Mouse (Mus musculus): ENCODE results near the gene Wnt5b. TPM values are rescaled to one million over a fixed set of nuclear protein-coding genes. Genes with fewer than 3 reads are reported as not detected.

The Wnt5b gene
- polyA plus RNA-seq, 1 experiment from 2014 or later: 7.4 TPM

GRCm38 (mm10) chr6:119466921-119467784 is 77.0 kb downstream of the Wnt5b start:
- no peak overlapping the region for H3K27ac ChIP-seq (ENCODE audit: low read depth)
- H3K9me3 ChIP-seq (ENCODE audit: control insufficient read depth, low read length): no peaks in the 10 kb centered on the region
- no peak overlapping the region for H3K9ac ChIP-seq (ENCODE audit: low read length)
- ATAC-seq (replicated peaks; ENCODE audit: low FRiP score, low TSS enrichment, low read depth) (no peak), DNase-seq (ENCODE audit: low spot score) (no peak)
- no peaks in the 10 kb centered on the region for H3K27me3 ChIP-seq (replicated peaks; ENCODE audit: control insufficient read depth, insufficient read depth, low read length)
- H3K36me3 ChIP-seq (ENCODE audit: control insufficient read depth, insufficient read depth, low read length): no peaks in the 10 kb centered on the region
- peaks cover 3% of the 10 kb centered on the region; the same call in 1 of the 2 replicates for H3K4me1 ChIP-seq (replicated peaks; ENCODE audit: control insufficient read depth, insufficient read depth, low read length)
- WGBS: 54% methylated on average over 10 of the region's 10 CpGs
- no peak overlapping the region for H3K4me3 ChIP-seq (ENCODE audit: low read depth, low read length)
- no peak overlapping the region for H3K4me2 ChIP-seq (ENCODE audit: low read length)

GRCm38 (mm10) chr6:119466161-119466560 is 78.0 kb downstream of the Wnt5b start:
- Histone ChIP-seq H3K27me3 (replicated peaks; ENCODE audit: control insufficient read depth, insufficient read depth, low read length) (no peaks in the 10 kb centered on the region), H3K4me2 (ENCODE audit: low read length) (no peak overlapping the region), H3K27ac (ENCODE audit: low read depth) (no peak overlapping the region), H3K9ac (ENCODE audit: low read length) (no peak overlapping the region), H3K4me1 (replicated peaks; ENCODE audit: control insufficient read depth, insufficient read depth, low read length) (peaks cover 3% of the 10 kb centered on the region; the same call in 1 of the 2 replicates), H3K9me3 (ENCODE audit: control insufficient read depth, low read length) (no peaks in the 10 kb centered on the region), H3K36me3 (ENCODE audit: control insufficient read depth, insufficient read depth, low read length) (no peaks in the 10 kb centered on the region), H3K4me3 (ENCODE audit: low read depth, low read length) (no peak overlapping the region)
- ATAC-seq (replicated peaks; ENCODE audit: low FRiP score, low TSS enrichment, low read depth) (no peak), DNase-seq (ENCODE audit: low spot score) (no peak)
- 89% methylated on average over 1 of the region's 1 CpGs for WGBS

- H3K4me3 ChIP-seq (ENCODE audit: low read depth, low read length): no peak overlapping the region
- DNase-seq (ENCODE audit: low spot score): no peak
- no peak overlapping the region for H3K9ac ChIP-seq (ENCODE audit: low read length)
- H3K9me3 ChIP-seq (ENCODE audit: control insufficient read depth, low read length): no peaks in the 10 kb centered on the region
- no peak for ATAC-seq (replicated peaks; ENCODE audit: low FRiP score, low TSS enrichment, low read depth)
- WGBS: 52% methylated on average over 5 of the region's 5 CpGs
- H3K4me2 ChIP-seq (ENCODE audit: low read length): no peak overlapping the region
- no peak overlapping the region; the same call in 1 of the 2 replicates for H3K27ac ChIP-seq (ENCODE audit: low read depth)
- H3K27me3 ChIP-seq (replicated peaks; ENCODE audit: control insufficient read depth, insufficient read depth, low read length): no peaks in the 10 kb centered on the region
- H3K36me3 ChIP-seq (ENCODE audit: control insufficient read depth, insufficient read depth, low read length): no peaks in the 10 kb centered on the region
- no peaks in the 10 kb centered on the region; the same call in 1 of the 2 replicates for H3K4me1 ChIP-seq (replicated peaks; ENCODE audit: control insufficient read depth, insufficient read depth, low read length)
Measured at GRCm38 (mm10) chr6:119460391-119460790, 83.8 kb downstream of the Wnt5b start.

- no peak overlapping the region for H3K4me2 ChIP-seq (ENCODE audit: low read length)
- ATAC-seq (replicated peaks; ENCODE audit: low FRiP score, low TSS enrichment, low read depth): no peak
Measured at GRCm38 (mm10) chr6:119459041-119459440, 85.1 kb downstream of the Wnt5b start.

GRCm38 (mm10) chr6:119458166-119458565 is 86.0 kb downstream of the Wnt5b start:
- Histone ChIP-seq H3K9ac (ENCODE audit: low read length) (no peak overlapping the region), H3K4me3 (ENCODE audit: low read depth, low read length) (no peak overlapping the region), H3K4me1 (replicated peaks; ENCODE audit: control insufficient read depth, insufficient read depth, low read length) (no peaks in the 10 kb centered on the region; the same call in 1 of the 2 replicates), H3K27me3 (replicated peaks; ENCODE audit: control insufficient read depth, insufficient read depth, low read length) (no peaks in the 10 kb centered on the region), H3K9me3 (ENCODE audit: control insufficient read depth, low read length) (no peaks in the 10 kb centered on the region), H3K4me2 (ENCODE audit: low read length) (no peak overlapping the region), H3K36me3 (ENCODE audit: control insufficient read depth, insufficient read depth, low read length) (no peaks in the 10 kb centered on the region), H3K27ac (ENCODE audit: low read depth) (no peak overlapping the region)
- WGBS: 67% methylated on average over 8 of the region's 8 CpGs
- no peak for DNase-seq (ENCODE audit: low spot score)
- ATAC-seq (replicated peaks; ENCODE audit: low FRiP score, low TSS enrichment, low read depth): no peak

More at GRCm38 (mm10) chr6:119459041-119459440, 85.1 kb downstream of the Wnt5b start:
- H3K9me3 ChIP-seq (ENCODE audit: control insufficient read depth, low read length): no peaks in the 10 kb centered on the region
- no peak overlapping the region for H3K9ac ChIP-seq (ENCODE audit: low read length)
- DNase-seq (ENCODE audit: low spot score): no peak
- no peaks in the 10 kb centered on the region; the same call in 1 of the 2 replicates for H3K4me1 ChIP-seq (replicated peaks; ENCODE audit: control insufficient read depth, insufficient read depth, low read length)
- WGBS: 60% methylated on average over 4 of the region's 4 CpGs
- H3K4me3 ChIP-seq (ENCODE audit: low read depth, low read length): no peak overlapping the region
- no peaks in the 10 kb centered on the region for H3K27me3 ChIP-seq (replicated peaks; ENCODE audit: control insufficient read depth, insufficient read depth, low read length)
- H3K36me3 ChIP-seq (ENCODE audit: control insufficient read depth, insufficient read depth, low read length): no peaks in the 10 kb centered on the region
- no peak overlapping the region for H3K27ac ChIP-seq (ENCODE audit: low read depth)

- peak overlapping the region; percentile 36 for H3K4me3 ChIP-seq (ENCODE audit: low read depth, low read length)
- H3K4me2 ChIP-seq (ENCODE audit: low read length): peak overlapping the region; percentile 75
- 5% methylated on average over 15 of the region's 15 CpGs for WGBS
- H3K36me3 ChIP-seq (ENCODE audit: control insufficient read depth, insufficient read depth, low read length): no peaks in the 10 kb centered on the region
- peaks cover 15% of the 10 kb centered on the region for H3K4me1 ChIP-seq (replicated peaks; ENCODE audit: control insufficient read depth, insufficient read depth, low read length)
- peak overlapping the region; percentile 29 for H3K9ac ChIP-seq (ENCODE audit: low read length)
- H3K27me3 ChIP-seq (replicated peaks; ENCODE audit: control insufficient read depth, insufficient read depth, low read length): no peaks in the 10 kb centered on the region
- ATAC-seq (replicated peaks; ENCODE audit: low FRiP score, low TSS enrichment, low read depth) (no peak), DNase-seq (ENCODE audit: low spot score) (peak; percentile 83)
- H3K27ac ChIP-seq (ENCODE audit: low read depth): peak overlapping the region; percentile 64
- no peaks in the 10 kb centered on the region for H3K9me3 ChIP-seq (ENCODE audit: control insufficient read depth, low read length)
Measured at GRCm38 (mm10) chr6:119451981-119452499, 92.1 kb downstream of the Wnt5b start.

GRCm38 (mm10) chr6:119450965-119451943 is 92.9 kb downstream of the Wnt5b start:
- no peak for ATAC-seq (replicated peaks; ENCODE audit: low FRiP score, low TSS enrichment, low read depth)
- no peaks in the 10 kb centered on the region for H3K9me3 ChIP-seq (ENCODE audit: control insufficient read depth, low read length)
- peak overlapping the region; percentile 29; the same call in 1 of the 2 replicates for H3K9ac ChIP-seq (ENCODE audit: low read length)
- peaks cover 15% of the 10 kb centered on the region for H3K4me1 ChIP-seq (replicated peaks; ENCODE audit: control insufficient read depth, insufficient read depth, low read length)
- WGBS: 34% methylated on average over 14 of the region's 14 CpGs
- no peaks in the 10 kb centered on the region for H3K36me3 ChIP-seq (ENCODE audit: control insufficient read depth, insufficient read depth, low read length)
- H3K27me3 ChIP-seq (replicated peaks; ENCODE audit: control insufficient read depth, insufficient read depth, low read length): no peaks in the 10 kb centered on the region
- no peak for DNase-seq (ENCODE audit: low spot score)
- H3K4me3 ChIP-seq (ENCODE audit: low read depth, low read length): peak overlapping the region; percentile 36
- peak overlapping the region; percentile 75 for H3K4me2 ChIP-seq (ENCODE audit: low read length)
- peak overlapping the region; percentile 64; the same call in 1 of the 2 replicates for H3K27ac ChIP-seq (ENCODE audit: low read depth)

GRCm38 (mm10) chr6:119449060-119449499 is 95.1 kb downstream of the Wnt5b start:
- Histone ChIP-seq H3K36me3 (ENCODE audit: control insufficient read depth, insufficient read depth, low read length) (no peaks in the 10 kb centered on the region), H3K9me3 (ENCODE audit: control insufficient read depth, low read length) (no peaks in the 10 kb centered on the region), H3K4me3 (ENCODE audit: low read depth, low read length) (peak overlapping the region; percentile 25), H3K9ac (ENCODE audit: low read length) (peak overlapping the region; percentile 37), H3K4me2 (ENCODE audit: low read length) (peak overlapping the region; percentile 67), H3K27ac (ENCODE audit: low read depth) (no peak overlapping the region), H3K27me3 (replicated peaks; ENCODE audit: control insufficient read depth, insufficient read depth, low read length) (no peaks in the 10 kb centered on the region), H3K4me1 (replicated peaks; ENCODE audit: control insufficient read depth, insufficient read depth, low read length) (peaks cover 15% of the 10 kb centered on the region)
- 3% methylated on average over 23 of the region's 23 CpGs for WGBS
- DNase-seq (ENCODE audit: low spot score) (peak; percentile 79), ATAC-seq (replicated peaks; ENCODE audit: low FRiP score, low TSS enrichment, low read depth) (peak; percentile 67)
